Mouse (Mus musculus): ENCODE data around the gene Gm17324.
A peak's percentile ranks its signal among the peaks of the same experiment; 100 is the strongest.

Gene Gm17324

GRCm38 (mm10) chr9:78465725-78466124, 17.1 kb upstream of the Gm17324 start:
- no peak for DNase-seq (ENCODE audit: extremely low spot score, low spot score)

GRCm38 (mm10) chr9:78463337-78463736, 14.8 kb upstream of the Gm17324 start:
- no peak for DNase-seq (ENCODE audit: extremely low spot score, low spot score)

GRCm38 (mm10) chr9:78457026-78457425, 8.4 kb upstream of the Gm17324 start:
- no peak for DNase-seq (ENCODE audit: extremely low spot score, low spot score)

GRCm38 (mm10) chr9:78451382-78451781, 2.8 kb upstream of the Gm17324 start:
- no peak for DNase-seq (ENCODE audit: extremely low spot score, low spot score)

GRCm38 (mm10) chr9:78450404-78450803, 1.8 kb upstream of the Gm17324 start:
- DNase-seq (ENCODE audit: extremely low spot score, low spot score): no peak

GRCm38 (mm10) chr9:78447606-78447972, 997 bp downstream of the Gm17324 start:
- peak; percentile 20 for DNase-seq (ENCODE audit: extremely low spot score, low spot score)

GRCm38 (mm10) chr9:78442579-78443392, 5.8 kb downstream of the Gm17324 start, which contains the start of gene Cgas:
Gene Cgas (minus strand): TSS chr9:78443237.
- DNase-seq (ENCODE audit: extremely low spot score, low spot score): peak; percentile 65

GRCm38 (mm10) chr9:78442237-78442578, 6.4 kb downstream of the Gm17324 start:
- no peak for DNase-seq (ENCODE audit: extremely low spot score, low spot score)

- DNase-seq (ENCODE audit: extremely low spot score, low spot score): no peak
Measured at GRCm38 (mm10) chr9:78439426-78439825, 9.2 kb downstream of the Gm17324 start.

- no peak for DNase-seq (ENCODE audit: extremely low spot score, low spot score)
Measured at GRCm38 (mm10) chr9:78432471-78432870, 16.1 kb downstream of the Gm17324 start.

- no peak for DNase-seq (ENCODE audit: extremely low spot score, low spot score)
Measured at GRCm38 (mm10) chr9:78430486-78430885, 18.1 kb downstream of the Gm17324 start.

GRCm38 (mm10) chr9:78429551-78429950, 19.0 kb downstream of the Gm17324 start:
- DNase-seq (ENCODE audit: extremely low spot score, low spot score): no peak

GRCm38 (mm10) chr9:78428870-78429432, 19.6 kb downstream of the Gm17324 start:
- DNase-seq (ENCODE audit: extremely low spot score, low spot score): no peak

- DNase-seq (ENCODE audit: extremely low spot score, low spot score): no peak
Measured at GRCm38 (mm10) chr9:78428185-78428584, 20.4 kb downstream of the Gm17324 start.

- peak; percentile 21 for DNase-seq (ENCODE audit: extremely low spot score, low spot score)
Measured at GRCm38 (mm10) chr9:78427362-78427781, 21.2 kb downstream of the Gm17324 start.

GRCm38 (mm10) chr9:78401596-78401995, 47.0 kb downstream of the Gm17324 start:
- DNase-seq (ENCODE audit: extremely low spot score, low spot score): no peak

- no peak for DNase-seq (ENCODE audit: extremely low spot score, low spot score)
Measured at GRCm38 (mm10) chr9:78400570-78400969, 48.0 kb downstream of the Gm17324 start.

Measured in neural tube, embryonic 10.5 days (tissue).